In genomic region chr9:56738261-56739171, GRCm38 (mm10) we compare ENCODE assay signal across 9 mouse cellular contexts. TPM values are rescaled to one million over a fixed set of nuclear protein-coding genes. Genes with fewer than 3 reads are reported as not detected.
DNase-seq lines count a peak whose midpoint lies in the region; ATAC-seq and TF ChIP-seq lines count a peak whose summit lies in the region.
"Had no signal": no experiment of that assay in that cellular context is flagged by ENCODE, and none has a peak within 500 bp of the region (broad histone marks: within the 10 kb centered on the region; RNA-seq: fewer than 3 reads in every experiment).

No protein-coding gene starts in this region.

- no peak overlapping the region for H3K9ac ChIP-seq in hindbrain, postnatal 0 days (replicated peaks; ENCODE audit: low read length)
- H3K9ac ChIP-seq: limb, embryonic 12.5 days had no signal

- no peaks in the 10 kb centered on the region for H3K9me3 ChIP-seq in hindbrain, postnatal 0 days (ENCODE audit: low read length)
- H3K9me3 ChIP-seq: limb, embryonic 12.5 days had no signal

- TF ChIP-seq POLR2A in cerebellum, adult 2 months (IDR thresholded peaks at IDR 0.05; ENCODE audit: borderline replicate concordance, insufficient read depth, low read length), result no peak

- H3K4me2 ChIP-seq in hindbrain, postnatal 0 days (ENCODE audit: low read depth, low read length), result no peak overlapping the region
- H3K4me2 ChIP-seq: limb, embryonic 12.5 days had no signal

- H3K36me3 ChIP-seq in hindbrain, postnatal 0 days (ENCODE audit: insufficient read depth, low read length), result no peaks in the 10 kb centered on the region
- H3K36me3 ChIP-seq: limb, embryonic 12.5 days had no signal

- peak; percentile 58 for DNase-seq in layer of hippocampus, adult 9-11 months
- DNase-seq in layer of hippocampus, adult 9-10 months (ENCODE audit: low spot score), result no peak
- peak; percentile 59 for DNase-seq in R1 (ENCODE audit: low read depth, low spot score)
- DNase-seq in embryo, embryonic 9.5 days (ENCODE audit: extremely low spot score), result peak; percentile 70
- peak; percentile 79 for DNase-seq in hindbrain, postnatal 0 days (ENCODE audit: low spot score)
- peak; percentile 56 for DNase-seq in lung, postnatal 36 days
- peak; percentile 55 for DNase-seq in thymus, postnatal 14 days
- DNase-seq in cerebellum, adult 2 months, result no peak

- ATAC-seq in hindbrain, postnatal 0 days, result peak; percentile 62

- H3K4me1 ChIP-seq in hindbrain, postnatal 0 days (ENCODE audit: insufficient read depth, low read length), result no peaks in the 10 kb centered on the region; the same call in 1 of the 2 replicates
- H3K4me1 ChIP-seq in cerebellum, adult 2 months (ENCODE audit: control insufficient read depth, insufficient read depth, low read length), result peaks cover 14% of the 10 kb centered on the region
- H3K4me1 ChIP-seq: limb, embryonic 12.5 days had no signal

- no peak overlapping the region for H3K4me3 ChIP-seq in hindbrain, postnatal 0 days (ENCODE audit: low read length)
- no peak overlapping the region for H3K4me3 ChIP-seq in cerebellum, adult 2 months (replicated peaks; ENCODE audit: insufficient read depth, low read depth, low read length)
- H3K4me3 ChIP-seq: limb, embryonic 12.5 days had no signal

- no peaks in the 10 kb centered on the region; the same call in 1 of the 2 replicates for H3K27me3 ChIP-seq in hindbrain, postnatal 0 days (ENCODE audit: insufficient read depth, low read length)
- H3K27me3 ChIP-seq in cerebellum, adult 2 months (ENCODE audit: control insufficient read depth, insufficient read depth, low read length), result no peaks in the 10 kb centered on the region
- H3K27me3 ChIP-seq: limb, embryonic 12.5 days had no signal

- no peak overlapping the region for H3K27ac ChIP-seq in hindbrain, postnatal 0 days
- no peak overlapping the region for H3K27ac ChIP-seq in cerebellum, adult 2 months (ENCODE audit: insufficient read depth, low read length)
- H3K27ac ChIP-seq: limb, embryonic 12.5 days had no signal

- 30% methylated on average over 9 of the region's 9 CpGs for WGBS in hindbrain, postnatal 0 days
- 78% methylated on average over 9 of the region's 9 CpGs for WGBS in cerebellum, adult 2 months

- TF ChIP-seq CTCF in hindbrain, postnatal 0 days (IDR thresholded peaks at IDR 0.05; ENCODE audit: low read depth), result no peak
- TF ChIP-seq CTCF in cerebellum, adult 2 months (IDR thresholded peaks at IDR 0.05; ENCODE audit: borderline replicate concordance, insufficient read depth, low read depth, low read length), result no peak

RNA-seq across cellular contexts. Expression of gene Lingo1, which starts 57.8 kb away (rescaled TPM):
- total RNA-seq in hindbrain, postnatal 0 days (2014; rRNA removed), result 181 and 192 TPM in 2 replicates
- 81.0 and 88.6 TPM in 2 replicates for polyA plus RNA-seq in hindbrain, postnatal 0 days (2015; fragmentation: Nextera tagmentation; extraction: Ambion mirVana)
- 85.1 and 88.3 TPM in 2 replicates for polyA plus RNA-seq in cerebellum, adult 2 months (2012; rRNA removed)

Comparison
In these comparisons a context has a peak if more than half of its experiments do, and no peak if none do; other contexts are left out.
1. DNase-seq: peak in layer of hippocampus, adult 9-11 months (single experiment), R1 (single experiment), embryo, embryonic 9.5 days (single experiment), hindbrain, postnatal 0 days (single experiment), lung, postnatal 36 days (single experiment) and thymus, postnatal 14 days (single experiment); none in layer of hippocampus, adult 9-10 months (single experiment) and cerebellum, adult 2 months (0 of 2).